Mouse (Mus musculus): ENCODE results near the gene Tmem94.

The Tmem94 gene

GRCm38 (mm10) chr11:115832064-115832463 lies 66.8 kb downstream of the Tmem94 start:
- no peak for DNase-seq (ENCODE audit: low read depth, low spot score)

- no peak for DNase-seq (ENCODE audit: low read depth, low spot score)
Measured at GRCm38 (mm10) chr11:115832523-115832922, 67.3 kb downstream of the Tmem94 start.

- no peak for DNase-seq (ENCODE audit: low read depth, low spot score)
Measured at GRCm38 (mm10) chr11:115833021-115833513, 67.8 kb downstream of the Tmem94 start.

DNA sequence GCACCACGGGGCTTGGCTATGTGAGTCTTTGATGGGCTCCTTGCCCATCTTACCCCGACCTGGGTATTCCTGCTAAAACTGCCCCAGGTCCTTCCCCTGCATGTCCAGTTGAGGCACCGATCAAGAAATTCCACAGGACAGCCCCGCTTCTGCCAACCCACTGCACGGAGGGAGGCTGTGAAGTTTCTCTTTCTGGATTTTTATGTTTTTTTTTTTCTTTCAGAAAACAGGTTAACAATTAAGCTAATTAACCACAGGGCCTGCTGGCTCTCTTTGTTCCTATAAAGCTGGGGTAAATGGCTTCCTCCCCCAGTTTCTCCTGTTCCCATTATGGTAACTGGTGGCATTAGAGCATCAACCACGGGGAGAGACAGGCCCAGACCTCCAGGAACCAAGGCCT lies 68.8 kb downstream of the Tmem94 start:
- DNase-seq (ENCODE audit: low read depth, low spot score) = no peak

DNA sequence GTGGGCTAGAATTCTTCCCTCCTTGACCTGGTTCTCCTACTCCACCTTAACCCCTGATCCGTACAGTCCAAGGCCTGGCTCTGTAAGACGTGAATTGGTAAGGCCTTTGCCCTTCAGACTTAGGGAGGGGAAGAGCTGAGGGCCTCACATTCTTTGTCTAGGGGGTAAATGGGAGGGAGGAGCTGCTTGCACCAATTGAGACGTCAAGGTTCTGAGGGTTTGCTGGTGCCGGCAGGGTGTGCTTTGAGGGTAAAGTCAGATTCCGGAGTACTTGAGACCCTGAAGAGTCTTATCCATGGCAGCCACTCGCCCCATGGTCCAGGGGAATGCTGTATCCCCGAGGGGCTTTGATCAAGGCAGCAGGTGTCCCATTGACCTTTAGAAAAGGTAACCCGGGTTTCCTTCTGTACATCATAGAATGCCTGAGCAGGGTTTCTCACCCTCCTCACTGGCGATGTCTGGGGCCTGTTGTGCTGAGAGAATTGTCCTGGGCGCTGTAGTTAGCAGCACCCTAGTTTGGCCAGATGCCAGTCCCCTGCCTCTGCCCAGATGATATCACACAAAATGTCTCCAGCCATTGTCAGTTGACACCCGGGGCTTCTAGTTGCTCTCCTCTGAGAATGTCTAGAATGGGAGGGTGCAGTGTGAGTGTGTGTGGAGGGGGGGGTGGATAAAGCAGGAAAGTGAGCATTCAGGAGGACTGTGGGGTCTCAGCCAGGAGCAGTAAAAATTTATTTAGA lies 71.6 kb downstream of the Tmem94 start:
- no peak for DNase-seq (ENCODE audit: low read depth, low spot score)

DNA sequence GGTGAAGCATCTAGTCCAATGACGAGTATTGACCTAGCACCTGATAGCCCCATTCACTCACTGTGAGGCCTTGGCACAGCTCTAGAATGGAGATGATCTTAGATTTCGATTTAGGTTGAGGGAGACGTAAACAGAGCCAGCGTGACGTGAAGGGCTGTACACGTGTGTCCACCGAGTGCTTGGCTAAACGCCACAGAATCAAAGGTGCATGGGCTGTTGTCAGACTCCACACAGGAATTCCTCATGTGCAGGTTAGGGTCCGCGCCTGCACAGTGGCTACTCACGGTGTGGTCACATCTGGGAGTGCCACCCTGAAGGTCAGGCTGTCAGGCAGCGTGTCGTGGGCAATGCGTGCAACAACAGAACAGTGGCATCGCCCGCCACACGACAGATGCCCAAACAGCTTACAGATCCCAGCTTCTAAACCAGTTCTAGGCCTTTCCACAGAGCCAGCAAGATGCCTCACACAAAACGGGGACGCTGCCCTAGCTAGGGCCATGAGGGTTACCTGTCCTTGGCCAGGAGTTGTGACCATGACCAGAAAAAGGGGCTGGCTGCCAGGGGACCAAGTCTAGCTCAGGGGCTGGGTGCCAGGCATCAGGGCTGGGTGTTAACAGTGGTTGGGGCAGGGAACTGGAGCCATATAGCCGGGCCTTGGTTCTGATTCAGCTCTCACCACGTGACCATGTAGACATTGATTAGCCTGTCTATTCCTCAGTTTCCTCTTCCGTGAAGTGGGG lies 72.5 kb downstream of the Tmem94 start:
- DNase-seq (ENCODE audit: low read depth, low spot score) = no peak

GRCm38 (mm10) chr11:115838895-115839311 lies 73.7 kb downstream of the Tmem94 start:
- DNase-seq (ENCODE audit: low read depth, low spot score) = no peak

- no peak for DNase-seq (ENCODE audit: low read depth, low spot score)
Measured at GRCm38 (mm10) chr11:115839732-115840131, 74.5 kb downstream of the Tmem94 start.

DNA sequence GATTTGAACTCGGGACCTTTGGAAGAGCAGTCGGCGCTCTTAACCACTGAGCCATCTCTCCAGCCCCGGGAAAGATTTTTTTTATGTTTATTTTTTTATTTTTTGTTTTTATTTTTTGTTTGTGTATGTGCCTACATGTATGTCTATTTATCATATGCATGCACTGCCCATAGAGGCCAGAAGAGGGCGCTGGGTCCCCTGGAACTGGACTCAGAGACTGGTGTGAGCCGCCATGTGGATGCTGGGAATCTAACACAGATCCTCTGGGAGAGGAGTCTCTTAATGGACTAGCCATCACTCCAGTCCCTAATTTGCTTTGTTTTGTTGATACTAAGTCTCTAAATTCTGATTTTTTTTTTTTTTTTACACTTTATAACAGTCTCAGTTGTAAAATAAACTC lies 75.8 kb downstream of the Tmem94 start:
- DNase-seq (ENCODE audit: low read depth, low spot score) = peak; percentile 23

DNA sequence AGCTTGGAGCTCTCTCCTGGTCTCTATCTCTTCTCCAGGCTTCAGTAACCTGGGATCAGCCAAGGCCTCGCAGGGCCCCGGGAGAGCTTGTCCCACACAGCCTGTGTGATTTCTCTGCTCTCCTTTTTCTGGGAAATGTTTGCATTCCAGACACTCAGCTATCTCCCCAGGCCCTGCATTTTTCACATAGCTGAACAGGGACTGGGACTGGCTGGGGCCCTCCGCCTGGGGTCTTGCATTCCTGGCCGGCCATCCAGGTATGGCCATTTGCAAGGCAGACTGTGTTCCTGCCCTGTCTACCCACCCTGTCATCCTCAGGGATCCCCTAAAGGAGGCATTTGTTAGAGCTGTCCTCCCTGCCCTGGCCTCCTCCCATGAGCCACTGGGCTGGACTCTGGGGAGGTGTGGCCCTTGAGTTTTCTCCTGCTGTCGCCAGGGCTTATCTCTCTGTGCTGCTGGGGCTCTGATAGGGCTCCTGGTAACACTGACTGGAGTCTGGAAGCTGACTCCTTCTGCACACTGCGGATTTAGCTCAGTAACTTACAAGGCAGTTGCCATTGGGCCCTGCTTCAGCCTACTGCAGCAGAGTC lies 76.8 kb downstream of the Tmem94 start:
- DNase-seq (ENCODE audit: low read depth, low spot score) = no peak

- no peak for DNase-seq (ENCODE audit: low read depth, low spot score)
Measured at GRCm38 (mm10) chr11:115843141-115843890, 78.1 kb downstream of the Tmem94 start.

DNA sequence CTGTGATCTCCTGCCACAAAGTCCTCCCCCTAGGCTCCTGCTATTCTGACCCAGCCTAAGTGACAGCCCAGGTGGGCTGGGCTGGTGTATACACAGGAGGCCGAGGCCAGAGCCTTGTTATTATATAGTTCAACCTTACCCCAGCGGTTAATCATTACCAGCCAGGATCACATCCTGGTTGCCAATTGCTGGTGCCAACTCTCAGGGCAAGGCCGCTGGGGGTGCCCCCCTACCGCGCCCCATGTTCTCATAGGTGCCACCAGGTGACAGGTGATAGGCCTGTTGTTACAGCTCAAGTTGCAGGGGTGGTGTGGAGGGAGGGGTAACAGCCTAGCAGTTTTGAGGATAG lies 78.6 kb downstream of the Tmem94 start:
- no peak for DNase-seq (ENCODE audit: low read depth, low spot score)

DNA sequence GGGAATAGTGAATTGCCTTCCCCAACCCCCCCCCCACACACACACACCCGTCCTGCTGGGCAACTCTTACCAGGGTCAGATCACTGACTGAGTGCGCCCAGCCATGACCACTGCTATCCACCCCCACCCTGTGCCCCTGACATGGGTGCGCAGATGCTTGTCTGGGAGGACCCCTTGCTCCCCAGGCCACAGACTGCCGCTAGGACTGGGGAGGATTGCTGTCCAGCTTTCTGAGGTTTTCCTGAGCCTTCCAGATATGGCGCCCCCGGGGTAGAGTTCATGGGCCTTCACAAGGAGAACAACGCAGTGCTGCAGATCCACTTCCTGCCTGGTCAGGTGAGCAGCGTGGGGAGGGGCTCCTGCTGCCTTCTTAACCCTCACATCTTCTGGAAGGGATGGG lies 79.0 kb downstream of the Tmem94 start:
- DNase-seq (ENCODE audit: low read depth, low spot score) = no peak

GRCm38 (mm10) chr11:115845819-115846218 lies 80.6 kb downstream of the Tmem94 start:
- DNase-seq (ENCODE audit: low read depth, low spot score) = no peak
